Mouse (Mus musculus) midbrain, postnatal 0 days (tissue): ENCODE data around the gene Gimap3. TPM values are rescaled to one million over a fixed set of nuclear protein-coding genes. Genes with fewer than 3 reads are reported as not detected.

Experiments used
- ATAC-seq: fragments of 200-750 bp; cut with Nextera tagmentation; 2 replicates; pipeline ENCODE4 v1.8.0; 2017; ENCODE audit warnings: moderate number of reproducible peaks, mild to moderate bottlenecking, moderate TSS enrichment, moderate library complexity; ENCODE audit not compliant: low FRiP score
- DNase-seq: peaks from one replicate; pipeline ENCODE4 v3.0.0-alpha.2; 2015; ENCODE audit warnings: low spot score
- H3K27ac ChIP-seq: fragments of 300-500 bp; sonication (generic); 2 replicates; pipeline ENCODE4 v1.5.1; 2014; ENCODE audit warnings: low read depth, mild to moderate bottlenecking, low read length, mixed read lengths
- H3K27me3 ChIP-seq: fragments of 300-500 bp; sonication (generic); 2 replicates; pipeline ENCODE4 v1.6.1; 2014; ENCODE audit warnings: low read length, control low read depth, mixed read lengths; ENCODE audit not compliant: insufficient read depth
- H3K36me3 ChIP-seq: fragments of 300-500 bp; sonication (generic); 2 replicates; pipeline ENCODE4 v1.6.1; 2014; ENCODE audit warnings: low read length, control low read depth, mixed read lengths; ENCODE audit not compliant: insufficient read depth
- H3K4me1 ChIP-seq: fragments of 300-500 bp; sonication (generic); 2 replicates; pipeline ENCODE4 v1.6.1; 2014; ENCODE audit warnings: mild to moderate bottlenecking, control low read depth, antibody characterized with exemption, low read length, mixed read lengths; ENCODE audit not compliant: insufficient read depth
- H3K4me2 ChIP-seq: fragments of 300-500 bp; sonication (generic); 2 replicates; pipeline ENCODE4 v1.6.1; 2014; ENCODE audit warnings: low read depth, mild to moderate bottlenecking, low read length, mixed read lengths; ENCODE audit not compliant: poor library complexity, severe bottlenecking
- H3K4me3 ChIP-seq: fragments of 300-500 bp; sonication (generic); 2 replicates; pipeline ENCODE4 v1.5.1; 2014; ENCODE audit warnings: low read depth, mild to moderate bottlenecking, low read length, moderate library complexity
- H3K9ac ChIP-seq: fragments of 300-500 bp; sonication (generic); replicated peaks from 2 replicates; pipeline ENCODE4 v1.6.1; 2014; ENCODE audit warnings: mild to moderate bottlenecking, low read length, moderate library complexity, mixed read lengths; ENCODE audit not compliant: poor library complexity, severe bottlenecking
- H3K9me3 ChIP-seq: fragments of 300-500 bp; sonication (generic); 2 replicates; pipeline ENCODE4 v1.6.1; 2016; ENCODE audit warnings: low read length, control low read depth
- CTCF ChIP-seq: IDR thresholded peaks from 2 replicates; pipeline ENCODE4 v1.5.1; 2016; ENCODE audit warnings: antibody characterized with exemption, mild to moderate bottlenecking
- WGBS: fragments of 180-500 bp; shearing (Covaris S2); extraction: QIAGEN DNeasy Blood & Tissue Kit; methylation state at CpG from one replicate; pipeline ENCODE4 v1.1.7; 2014; 5-methylcytosine and 5-hydroxymethylcytosine counted together
- polyA plus RNA-seq: library from polyadenylated mRNA; unstranded; fragments of >200 nt; fragmentation: Nextera tagmentation; extraction: Ambion mirVana; gene quantifications from 2 replicates; pipeline ENCODE4 v1.2.1, GENCODE M21; 2015
- total RNA-seq: library from RNA; depleted of rRNA; stranded (reverse); fragments of >200 nt; gene quantifications from 2 replicates; pipeline ENCODE4 v1.2.3, GENCODE M21; 2014

Gimap3 gene
- total and polyA plus RNA-seq, 2 experiments from 2014 or later, result not detected

DNA sequence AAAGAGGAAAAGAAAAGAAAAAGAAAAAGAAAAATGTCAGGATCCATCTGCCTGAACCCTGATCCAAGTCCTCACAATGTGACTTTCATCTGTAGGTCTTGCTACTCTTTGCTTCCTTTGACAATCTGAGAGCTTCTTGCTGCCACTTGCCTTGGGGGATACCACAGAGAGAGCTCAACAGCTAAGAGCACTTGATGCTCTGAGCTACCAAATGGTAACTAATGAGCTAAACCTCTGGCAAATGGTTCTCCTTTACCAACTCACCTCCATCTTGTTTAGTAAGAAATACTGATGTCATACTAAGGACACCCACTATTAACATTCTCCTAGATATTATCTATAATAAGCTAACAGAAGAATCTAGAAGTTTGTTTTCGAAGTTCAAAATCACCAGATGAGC lies 37.0 kb downstream of the Gimap3 start:
- DNase-seq, result no peak
- Histone ChIP-seq H3K36me3 (no peaks in the 10 kb centered on the region), H3K9ac (no peak overlapping the region), H3K27ac (no peak overlapping the region), H3K4me2 (no peak overlapping the region), H3K9me3 (no peaks in the 10 kb centered on the region), H3K4me1 (no peaks in the 10 kb centered on the region), H3K27me3 (no peaks in the 10 kb centered on the region), H3K4me3 (no peak overlapping the region)
- no peak for ATAC-seq
- WGBS, result 82% methylated on average over 1 of the region's 1 CpGs
- TF ChIP-seq CTCF, result no peak

GRCm38 (mm10) chr6:48732864-48733304 lies 37.8 kb downstream of the Gimap3 start:
- no peak for TF ChIP-seq CTCF
- ATAC-seq, result no peak
- 51% methylated on average over 8 of the region's 8 CpGs for WGBS

DNA sequence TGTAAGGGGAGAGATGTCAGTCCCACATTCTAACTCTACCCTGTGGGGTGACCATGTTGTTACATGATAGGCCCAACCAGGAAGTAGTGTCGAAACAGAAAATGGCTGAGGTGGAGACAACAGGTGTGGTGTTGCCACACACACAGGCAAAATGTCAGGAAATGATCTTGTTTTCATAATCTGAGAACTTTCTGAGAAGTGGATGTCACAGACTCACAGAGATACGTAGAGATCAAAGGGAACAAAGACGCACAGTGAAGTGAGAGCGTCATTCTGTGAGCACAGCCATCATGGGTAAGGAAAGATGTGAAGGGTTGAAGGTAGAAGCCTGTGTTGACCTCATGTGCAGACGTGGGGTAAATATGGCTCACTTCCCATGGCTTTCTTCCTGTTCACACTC lies 42.9 kb downstream of the Gimap3 start:
- WGBS, result 94% methylated on average over 5 of the region's 5 CpGs
- no peak overlapping the region for H3K4me3 ChIP-seq
- H3K4me1 ChIP-seq, result no peaks in the 10 kb centered on the region
- no peak for TF ChIP-seq CTCF
- no peaks in the 10 kb centered on the region for H3K36me3 ChIP-seq
- no peak for DNase-seq
- H3K27me3 ChIP-seq, result no peaks in the 10 kb centered on the region
- H3K4me2 ChIP-seq, result no peak overlapping the region
- H3K9me3 ChIP-seq, result no peaks in the 10 kb centered on the region
- no peak overlapping the region for H3K9ac ChIP-seq
- no peak overlapping the region for H3K27ac ChIP-seq
- no peak for ATAC-seq

More at GRCm38 (mm10) chr6:48732864-48733304, 37.8 kb downstream of the Gimap3 start:
- Histone ChIP-seq H3K36me3 (no peaks in the 10 kb centered on the region), H3K4me3 (no peak overlapping the region), H3K9ac (no peak overlapping the region), H3K27ac (no peak overlapping the region), H3K27me3 (no peaks in the 10 kb centered on the region), H3K4me2 (no peak overlapping the region), H3K4me1 (no peaks in the 10 kb centered on the region), H3K9me3 (no peaks in the 10 kb centered on the region)
- DNase-seq, result no peak

DNA sequence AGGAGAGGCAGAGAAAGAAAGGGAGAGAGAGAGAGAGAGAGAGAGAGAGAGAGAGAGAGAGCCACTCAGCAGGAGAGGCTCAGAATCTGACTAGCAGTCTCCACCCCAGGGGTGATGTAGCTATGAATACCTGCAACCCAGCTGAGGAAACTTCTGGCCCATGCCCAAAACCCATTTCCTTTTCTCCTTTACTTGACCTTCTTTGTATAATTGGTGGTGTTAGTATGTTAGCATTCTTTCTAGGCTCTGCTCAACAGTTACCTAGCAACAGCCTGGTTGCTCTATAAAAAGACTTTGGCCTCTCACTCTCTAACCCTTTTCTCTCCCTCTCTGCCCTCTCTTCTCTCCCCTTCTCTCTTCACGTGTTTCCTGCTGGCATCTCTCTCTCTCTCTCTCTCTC lies 45.2 kb downstream of the Gimap3 start:
- Histone ChIP-seq H3K9me3 (no peaks in the 10 kb centered on the region), H3K36me3 (no peaks in the 10 kb centered on the region), H3K4me2 (no peak overlapping the region), H3K4me3 (no peak overlapping the region), H3K4me1 (no peaks in the 10 kb centered on the region), H3K27ac (no peak overlapping the region), H3K9ac (no peak overlapping the region), H3K27me3 (no peaks in the 10 kb centered on the region)
- 0% methylated on average over 1 of the region's 1 CpGs for WGBS
- DNase-seq, result peak; percentile 37
- no peak for ATAC-seq
- no peak for TF ChIP-seq CTCF

DNA sequence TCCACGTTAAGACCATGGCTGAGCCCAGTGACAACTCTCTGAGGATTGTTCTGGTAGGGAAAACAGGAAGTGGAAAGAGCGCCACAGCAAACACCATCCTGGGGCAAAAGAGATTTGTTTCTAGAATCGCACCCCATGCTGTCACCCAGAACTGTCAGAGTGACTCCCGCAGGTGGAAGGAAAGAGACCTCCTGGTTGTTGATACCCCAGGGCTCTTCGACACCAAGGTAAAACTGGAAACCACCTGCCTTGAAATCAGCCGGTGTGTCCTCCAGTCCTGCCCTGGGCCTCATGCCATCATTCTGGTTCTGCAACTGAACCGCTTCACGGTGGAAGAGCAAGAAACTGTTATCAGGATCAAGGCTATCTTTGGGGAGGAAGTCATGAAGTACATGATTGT lies 47.2 kb downstream of the Gimap3 start:
- no peaks in the 10 kb centered on the region for H3K4me1 ChIP-seq
- no peak overlapping the region for H3K4me2 ChIP-seq
- WGBS, result 85% methylated on average over 8 of the region's 8 CpGs
- H3K27me3 ChIP-seq, result no peaks in the 10 kb centered on the region
- H3K9ac ChIP-seq, result no peak overlapping the region
- DNase-seq (no peak), ATAC-seq (no peak)
- no peak overlapping the region for H3K27ac ChIP-seq
- no peak overlapping the region for H3K4me3 ChIP-seq
- TF ChIP-seq CTCF, result no peak
- H3K9me3 ChIP-seq, result no peaks in the 10 kb centered on the region
- H3K36me3 ChIP-seq, result no peaks in the 10 kb centered on the region

GRCm38 (mm10) chr6:48720326-48720725 lies 50.3 kb downstream of the Gimap3 start:
- ATAC-seq, result no peak

More at GRCm38 (mm10) chr6:48720326-48720725, 50.3 kb downstream of the Gimap3 start:
- Histone ChIP-seq H3K9me3 (no peaks in the 10 kb centered on the region), H3K9ac (no peak overlapping the region), H3K27ac (no peak overlapping the region), H3K4me1 (no peaks in the 10 kb centered on the region), H3K4me3 (no peak overlapping the region), H3K4me2 (no peak overlapping the region), H3K36me3 (no peaks in the 10 kb centered on the region), H3K27me3 (no peaks in the 10 kb centered on the region)
- DNase-seq, result no peak
- no peak for TF ChIP-seq CTCF
- WGBS, result 80% methylated on average over 4 of the region's 4 CpGs
